Mouse (Mus musculus) urinary bladder, adult 2 months (tissue): ENCODE data around the gene Ager. TPM values are rescaled to one million over a fixed set of nuclear protein-coding genes. Genes with fewer than 3 reads are reported as not detected.

Source experiments
- DNase-seq: peaks from one replicate; pipeline ENCODE4 v3.0.0; 2022; ENCODE audit warnings: low spot score
- polyA plus RNA-seq: library from polyadenylated mRNA; depleted of rRNA; stranded (reverse); fragments of >200 nt; gene quantifications from 2 replicates; pipeline ENCODE4 v1.2.3, GENCODE M21; 2012

Ager gene
- polyA plus RNA-seq, 1 experiment: 6.1 TPM

DNA sequence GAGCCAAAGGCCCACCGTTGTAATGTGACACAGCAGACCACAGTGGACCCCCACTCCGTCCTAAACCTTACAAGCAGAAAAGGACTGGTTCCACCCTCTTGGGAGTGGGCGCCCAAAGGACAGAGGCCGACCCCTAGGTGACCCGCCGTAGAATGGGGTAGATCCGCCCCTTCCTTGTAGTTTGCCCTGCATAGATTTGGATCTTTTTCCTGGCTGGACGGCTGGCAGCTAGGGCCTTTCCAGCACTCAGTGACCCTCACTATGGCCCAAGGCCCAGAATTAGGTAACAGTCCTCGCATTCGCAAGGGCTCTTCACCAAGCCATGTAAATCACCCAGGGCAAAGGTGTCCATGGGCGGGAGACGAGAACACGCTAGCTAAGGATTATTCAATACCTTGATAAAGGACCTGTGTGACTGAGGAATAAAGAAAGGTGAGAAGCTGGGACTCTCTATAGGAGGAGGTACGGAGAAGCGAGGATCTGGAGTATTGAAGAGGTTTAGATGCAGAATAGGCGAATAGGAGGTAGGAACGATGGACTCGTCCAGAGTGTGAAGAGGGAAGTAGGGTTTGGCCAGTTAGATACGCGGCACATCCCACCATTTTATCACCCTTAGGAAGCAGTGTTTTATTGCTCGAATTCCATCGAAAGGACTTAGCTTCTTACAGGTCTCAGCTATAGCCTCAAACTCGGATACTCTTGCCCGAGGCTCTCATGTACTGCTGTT, 7.0 kb downstream of the Ager start:
- no peak for DNase-seq

- peak; percentile 94 for DNase-seq
Observed at GRCm38 (mm10) chr17:34605609-34606008, 7.9 kb downstream of the Ager start.

GRCm38 (mm10) chr17:34606186-34607039, 8.8 kb downstream of the Ager start:
- DNase-seq: no peak

DNA sequence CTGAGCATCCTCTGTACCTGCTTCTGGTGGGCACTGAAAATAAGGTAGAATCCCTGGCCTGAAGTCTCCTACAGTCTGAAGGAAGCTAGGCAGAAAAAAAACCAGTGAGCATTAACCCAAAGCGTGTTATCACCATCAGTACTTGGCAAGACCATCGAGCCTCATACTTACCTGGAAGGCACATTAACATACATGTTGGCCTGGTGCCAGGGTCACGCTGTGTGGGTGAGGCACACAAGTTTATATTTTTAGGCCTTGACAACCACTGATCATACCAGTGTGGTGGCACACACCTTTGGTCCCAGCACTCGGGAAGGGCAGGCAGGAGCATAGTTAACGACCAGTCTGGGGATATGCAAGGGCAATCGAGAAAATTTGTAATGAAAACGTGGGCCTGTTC, 10.3 kb downstream of the Ager start:
- no peak for DNase-seq

DNA sequence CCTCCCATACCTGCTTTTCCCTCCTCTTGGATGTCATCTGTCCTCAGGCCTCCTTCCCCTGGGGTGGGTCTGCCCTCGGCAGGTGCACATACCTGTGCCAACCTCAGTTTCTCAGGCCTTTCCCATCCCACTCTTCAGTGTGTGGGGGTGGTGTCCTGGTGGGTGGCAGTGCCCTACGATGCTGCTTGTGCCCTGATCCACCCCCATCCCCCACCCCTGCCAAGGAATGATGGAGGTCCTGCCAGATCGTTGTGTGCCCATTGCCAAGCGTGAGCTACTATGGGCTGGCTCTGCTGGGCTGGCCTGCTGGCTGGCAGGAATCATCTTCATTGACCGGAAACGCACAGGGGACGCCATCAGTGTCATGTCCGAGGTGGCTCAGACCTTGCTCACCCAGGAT, 13.4 kb downstream of the Ager start:
- DNase-seq: no peak

- no peak for DNase-seq
Observed at GRCm38 (mm10) chr17:34613054-34613645, 15.5 kb downstream of the Ager start.

- no peak for DNase-seq
Observed at GRCm38 (mm10) chr17:34613830-34614229, 16.2 kb downstream of the Ager start.

DNA sequence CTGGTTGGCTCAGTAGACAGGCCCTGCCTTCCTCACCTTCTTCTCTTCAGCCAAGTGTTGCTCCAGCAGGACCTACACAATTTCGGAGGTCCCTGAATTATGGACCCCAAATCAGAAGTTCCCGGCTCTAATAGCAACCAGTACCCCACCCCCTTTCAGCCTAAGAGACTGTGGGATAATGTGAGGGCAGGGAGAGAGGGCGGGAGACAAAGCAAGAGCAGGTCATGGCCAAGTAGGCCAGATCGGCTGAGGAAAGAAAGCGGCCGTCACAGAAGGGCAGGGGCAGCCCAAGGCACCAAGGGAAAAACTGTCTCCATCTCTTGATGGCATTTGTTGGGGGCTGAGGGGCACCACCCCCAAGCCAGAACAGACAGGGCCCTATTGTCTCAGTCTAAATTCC, 18.2 kb downstream of the Ager start, which contains the start of gene Egfl8:
Gene Egfl8, minus strand, starts transcription at position 101 of the 400 bp plus-strand sequence.
- DNase-seq: no peak

GRCm38 (mm10) chr17:34618999-34619398, 21.3 kb downstream of the Ager start:
- peak; percentile 38 for DNase-seq

DNA sequence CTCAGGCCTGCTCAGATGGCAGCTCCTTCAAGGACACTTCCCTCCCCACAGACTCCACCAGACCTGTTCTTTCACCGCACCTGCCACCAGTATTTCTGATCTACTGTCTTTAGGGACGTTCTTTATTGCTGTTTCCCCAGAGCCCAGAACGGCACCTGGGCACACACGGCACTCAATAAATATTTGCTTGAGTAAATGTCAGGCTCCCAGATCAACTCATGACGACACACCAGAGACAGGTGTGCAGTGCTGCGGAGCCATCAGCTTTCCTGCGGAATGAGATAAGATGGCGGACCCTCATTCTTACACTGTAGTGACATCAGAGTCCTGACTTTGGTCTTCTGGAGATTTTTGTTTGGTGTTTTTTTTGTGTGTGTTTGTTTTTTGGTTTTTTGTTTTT, 23.3 kb downstream of the Ager start:
- no peak for DNase-seq

DNA sequence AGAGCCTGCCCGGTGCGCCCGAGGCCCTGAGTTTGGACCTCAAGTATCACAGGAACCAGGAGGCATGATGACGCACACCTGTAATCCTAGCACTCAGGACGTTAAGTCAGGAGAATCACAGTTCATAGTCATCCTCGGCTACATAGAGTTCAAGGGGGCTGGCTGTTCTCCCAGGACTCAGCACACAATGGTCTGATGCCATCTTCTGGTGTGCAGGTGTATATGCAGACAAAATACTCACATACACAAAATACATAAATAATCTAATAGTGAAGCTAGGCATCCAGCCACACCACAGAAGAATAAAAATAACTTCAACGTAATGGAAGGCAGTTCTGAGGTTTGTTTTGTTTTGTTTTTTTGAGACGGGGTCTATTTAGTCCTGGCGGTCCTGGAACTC, 25.5 kb downstream of the Ager start:
- no peak for DNase-seq

DNA sequence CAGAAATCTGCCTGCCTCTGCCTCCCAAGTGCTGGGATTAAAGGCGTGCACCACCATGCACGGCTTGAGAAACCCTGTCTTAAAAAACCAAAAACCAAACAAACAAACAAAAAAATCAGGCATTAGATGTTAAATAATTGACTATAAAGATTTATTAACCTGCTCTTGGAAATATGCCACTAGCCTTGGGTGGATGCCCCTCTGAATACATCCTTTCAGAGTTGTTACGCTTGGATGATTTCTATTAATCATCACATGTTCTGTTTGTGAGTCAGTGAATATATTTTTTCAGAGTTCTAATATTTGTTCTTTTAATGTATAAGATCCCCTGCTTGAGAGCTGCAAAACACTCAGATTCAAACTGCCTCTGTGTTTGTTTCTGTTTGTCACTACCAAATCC, 27.3 kb downstream of the Ager start:
- no peak for DNase-seq

DNA sequence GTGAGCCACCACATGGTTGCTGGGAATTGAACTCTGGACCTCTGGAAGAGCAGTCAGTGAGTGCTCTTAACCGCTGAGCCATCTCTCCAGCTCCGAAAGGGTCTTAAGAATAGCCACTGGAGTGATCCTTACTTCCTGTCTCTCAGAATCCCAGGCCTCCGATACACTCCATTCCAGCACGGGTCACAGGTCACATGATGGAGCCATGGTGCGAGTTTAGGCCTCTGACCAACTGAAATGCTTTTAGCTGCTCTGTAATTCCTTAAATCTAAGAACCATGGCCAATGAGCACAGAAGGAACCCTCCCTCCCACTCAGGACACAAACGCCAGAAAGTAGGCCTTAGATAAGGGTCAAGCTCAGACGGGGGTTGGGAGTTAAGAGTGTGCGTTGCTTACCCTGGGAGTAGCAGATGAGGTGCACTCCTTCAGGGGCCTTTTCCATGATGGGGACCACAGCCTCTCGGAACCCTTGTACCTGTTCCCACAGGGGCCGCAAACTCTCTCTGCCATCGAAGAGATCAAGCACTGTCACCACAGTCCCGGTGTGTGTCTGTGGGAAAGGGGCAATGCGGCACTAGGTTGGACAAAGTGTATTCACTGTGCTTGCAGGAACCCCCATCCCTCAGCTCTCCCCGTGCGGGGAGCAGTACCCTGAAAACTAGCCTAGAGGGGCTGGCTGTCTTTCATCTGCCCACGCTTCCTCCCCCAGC, 28.6 kb downstream of the Ager start:
- peak; percentile 22 for DNase-seq

DNA sequence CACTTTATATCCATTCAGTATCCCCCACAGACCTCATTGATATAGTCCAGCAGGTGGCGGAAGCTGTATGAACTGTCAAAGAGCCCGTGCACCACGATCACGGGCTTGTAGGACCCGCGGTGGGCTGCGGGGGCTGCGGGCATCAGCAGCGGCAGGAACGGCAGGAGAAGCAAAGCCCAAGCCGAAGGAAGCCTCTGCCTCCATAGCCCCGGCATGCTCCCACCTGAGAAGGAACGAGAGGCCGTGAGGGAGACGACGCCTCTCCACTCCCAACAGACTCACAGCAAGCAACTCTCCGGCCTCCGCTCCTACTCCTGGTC, 29.1 kb downstream of the Ager start:
- no peak for DNase-seq

DNA sequence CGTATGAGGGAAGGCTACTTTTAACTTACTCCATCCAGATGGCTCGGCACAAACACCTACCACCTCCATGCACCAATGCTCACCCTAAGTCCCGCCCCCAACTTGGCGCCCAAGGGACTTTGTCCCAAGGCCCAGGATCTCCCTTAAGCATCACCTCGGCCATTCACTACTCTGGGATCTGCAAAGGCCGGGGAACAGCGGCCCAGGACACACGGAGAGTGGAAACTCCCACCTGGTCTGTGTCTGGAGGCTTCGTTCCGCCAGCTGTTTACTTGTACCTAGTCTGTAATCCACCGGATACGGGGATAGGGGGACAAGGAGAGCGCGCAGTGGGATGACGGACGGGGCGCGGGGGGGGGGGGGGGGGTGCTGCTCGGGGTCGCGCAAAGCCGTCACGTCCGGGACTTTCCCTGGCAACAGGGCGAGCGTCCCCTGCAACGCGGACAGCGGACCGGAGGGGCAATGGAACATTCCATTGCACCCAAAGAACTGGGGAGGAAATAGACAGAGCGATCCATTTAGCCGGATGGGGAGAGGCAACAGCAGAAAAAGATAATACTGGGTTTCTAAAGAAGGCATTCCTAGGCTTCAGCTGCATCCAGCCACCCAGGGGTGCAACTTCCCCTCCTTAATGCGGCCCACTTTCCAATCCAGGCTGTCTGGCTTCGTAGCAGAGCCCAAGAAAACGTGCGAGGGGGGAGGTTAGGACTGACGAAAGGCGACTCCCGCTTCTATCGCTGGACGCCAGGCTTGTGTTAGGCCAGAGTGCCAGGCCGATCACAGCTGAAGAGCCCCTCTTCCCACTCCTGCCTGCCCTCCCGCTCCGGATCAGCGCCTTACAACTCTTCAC, 29.7 kb downstream of the Ager start:
- DNase-seq: peak; percentile 69

DNA sequence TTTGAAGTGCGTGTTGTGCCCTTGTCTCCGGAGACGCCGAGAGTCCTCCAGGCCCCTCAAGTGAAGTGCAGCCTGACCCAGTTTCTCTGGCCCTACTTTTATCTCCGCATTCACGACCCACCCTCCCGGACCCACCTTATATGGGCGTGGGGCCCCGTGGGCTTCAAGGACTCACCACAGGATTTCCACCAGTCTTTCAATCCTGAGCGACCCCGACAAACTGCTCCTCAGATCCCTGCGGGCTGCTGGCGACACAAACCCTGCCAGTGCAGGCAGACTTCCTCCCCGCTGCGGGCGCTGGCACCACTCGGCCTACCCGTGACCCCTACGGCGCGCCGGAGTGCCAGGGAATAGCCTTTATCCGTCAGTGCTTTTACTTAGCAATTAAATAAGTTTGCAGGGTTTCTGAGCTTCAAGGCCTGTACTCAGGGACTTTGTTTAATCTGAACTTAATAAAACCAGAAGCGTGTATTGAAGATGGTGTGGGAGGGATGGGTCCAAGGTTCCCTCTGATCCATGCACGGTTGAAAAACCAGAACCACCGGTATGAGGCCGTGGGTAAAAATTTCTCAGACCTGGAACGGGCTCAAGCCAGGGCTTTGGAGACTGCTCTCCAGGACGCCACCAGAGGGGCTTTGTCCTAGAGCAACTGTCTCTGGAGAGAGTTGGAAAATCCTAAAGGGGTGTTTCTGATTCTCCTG, 30.4 kb downstream of the Ager start, which contains the start of gene Ppt2:
Gene Ppt2, minus strand, starts transcription at position 568 of the 701 bp plus-strand sequence.
- DNase-seq: peak; percentile 64

DNA sequence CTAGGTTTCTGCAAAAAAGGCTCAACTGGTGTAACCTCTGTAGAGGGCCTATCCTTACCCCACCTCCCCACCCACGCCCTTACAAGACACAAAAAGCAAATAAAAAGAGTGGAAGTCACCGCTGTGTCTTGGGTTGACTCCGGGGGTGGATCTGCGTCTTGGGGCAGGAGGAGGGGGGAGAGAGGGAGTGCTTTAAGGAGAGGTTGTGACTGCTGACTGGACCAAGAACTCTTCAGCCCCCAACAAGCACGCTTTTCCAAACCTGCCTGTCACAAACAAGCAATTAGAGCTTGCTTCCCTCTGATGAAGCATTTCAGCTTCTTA, 30.9 kb downstream of the Ager start:
- no peak for DNase-seq

- DNase-seq: no peak
Observed at GRCm38 (mm10) chr17:34629221-34629751, 31.6 kb downstream of the Ager start, which contains the start of gene Prrt1. TSS of gene Prrt1 (plus strand) at chr17:34629533.

DNA sequence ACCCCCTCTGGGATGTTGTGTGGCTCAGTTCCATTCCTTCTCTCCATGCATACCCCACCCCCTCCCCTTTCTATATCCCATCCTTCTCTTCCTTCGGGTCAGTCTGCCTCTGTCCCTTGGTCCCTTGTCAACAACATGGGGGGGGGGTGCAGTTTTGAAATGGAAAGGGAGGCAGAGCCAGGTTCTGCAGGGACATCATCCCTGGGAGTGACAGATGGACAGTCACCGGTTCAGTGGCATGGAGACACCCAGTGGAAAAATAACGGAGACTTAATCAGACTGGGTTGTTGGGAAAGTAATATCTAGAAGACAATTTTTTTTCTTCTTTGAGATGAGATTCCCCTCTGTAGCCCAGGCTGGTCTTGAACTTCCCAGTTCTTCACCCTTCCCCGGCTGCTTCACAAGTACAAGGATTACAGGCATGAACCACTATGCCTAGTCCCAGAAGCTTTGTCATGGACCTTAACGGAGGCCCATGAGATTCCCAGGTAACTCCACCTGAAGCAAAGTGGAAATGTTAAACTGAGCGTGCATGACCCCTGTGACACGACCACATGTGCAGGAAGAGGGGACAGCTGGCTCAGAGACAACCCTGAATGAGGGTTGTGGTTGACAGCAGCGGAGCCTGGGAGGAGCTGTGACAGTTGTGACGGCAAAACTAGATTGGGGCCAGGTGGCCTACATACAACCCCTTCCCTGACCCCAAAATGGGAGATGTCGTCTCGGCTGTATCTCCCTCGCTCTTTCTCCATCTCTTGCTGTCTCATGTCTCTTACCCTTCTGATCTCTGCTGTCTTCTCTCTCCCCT, 32.3 kb downstream of the Ager start:
- DNase-seq: no peak
